Mouse (Mus musculus) small intestine, adult 2 months (tissue): ENCODE results near the gene Eml1.

Source experiments
- CTCF ChIP-seq: fragments of 200-500 bp; IDR thresholded peaks from 2 replicates; pipeline ENCODE4 v1.5.1; 2012; ENCODE audit warnings: low read depth, mild to moderate bottlenecking, control low read depth, inconsistent platforms, low read length, moderate library complexity, mixed read lengths; ENCODE audit not compliant: insufficient replicate concordance, insufficient read length; ENCODE audit errors: extremely low read depth
- POLR2A ChIP-seq: fragments of 200-500 bp; IDR thresholded peaks from 2 replicates; pipeline ENCODE4 v1.6.1; 2012; ENCODE audit warnings: low read depth, mild to moderate bottlenecking, control low read depth, inconsistent platforms, low read length, moderate library complexity

- TF ChIP-seq CTCF: no peak
- TF ChIP-seq POLR2A: no peak
These were observed 148.6 kb downstream of the Eml1 start for GRCm38 (mm10) chr12:108519374-108519773.
